Mouse (Mus musculus) small intestine, adult 2 months (tissue): ENCODE results near the gene Myh11.
A peak's percentile ranks its signal among the peaks of the same experiment; 100 is the strongest.

ENCODE experiments used
- CTCF ChIP-seq: fragments of 200-500 bp; IDR thresholded peaks from 2 replicates; pipeline ENCODE4 v1.5.1; 2012; ENCODE audit warnings: low read depth, mild to moderate bottlenecking, control low read depth, inconsistent platforms, low read length, moderate library complexity, mixed read lengths; ENCODE audit not compliant: insufficient replicate concordance, insufficient read length; ENCODE audit errors: extremely low read depth
- POLR2A ChIP-seq: fragments of 200-500 bp; IDR thresholded peaks from 2 replicates; pipeline ENCODE4 v1.6.1; 2012; ENCODE audit warnings: low read depth, mild to moderate bottlenecking, control low read depth, inconsistent platforms, low read length, moderate library complexity

- TF ChIP-seq POLR2A = peak; percentile 59; the same call in 1 of the 2 replicates
- TF ChIP-seq CTCF = peak; percentile 67
Observed at GRCm38 (mm10) chr16:14291223-14291622, at the start of gene Myh11.
